Mouse (Mus musculus) cortical plate, adult 2 months (tissue): ENCODE results near the gene Arl4d.

ENCODE experiments used
- CTCF ChIP-seq: fragments of 200-500 bp; IDR thresholded peaks from 2 replicates; pipeline ENCODE4 v1.5.1; 2011; ENCODE audit warnings: mild to moderate bottlenecking, control low read depth, low read length; ENCODE audit not compliant: insufficient read depth; ENCODE audit errors: extremely low read depth
- POLR2A ChIP-seq: fragments of 200-500 bp; IDR thresholded peaks from 2 replicates; pipeline ENCODE4 v1.6.1; 2011; ENCODE audit warnings: mild to moderate bottlenecking, low read length, control low read depth; ENCODE audit not compliant: insufficient read depth; ENCODE audit errors: extremely low read depth

DNA sequence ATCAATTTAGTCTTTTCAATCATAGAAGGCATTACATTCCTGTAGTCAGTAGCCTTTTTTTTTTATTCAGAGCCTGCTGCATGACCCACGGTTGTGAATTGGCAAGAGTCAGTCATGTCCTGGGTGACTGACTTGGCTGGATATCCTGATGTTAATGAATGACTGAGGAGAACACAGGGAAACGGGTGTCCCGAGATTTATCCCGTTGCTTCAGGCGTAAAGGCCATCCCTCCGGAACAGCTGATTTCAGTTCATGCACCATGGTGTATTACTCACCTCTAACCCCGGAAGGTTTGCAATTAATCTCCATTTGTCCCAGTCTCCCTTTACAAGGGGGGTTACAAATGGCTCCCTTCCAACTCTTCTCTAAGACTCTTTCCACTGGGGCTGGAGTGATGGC lies 48.7 kb downstream of the Arl4d start:
- TF ChIP-seq CTCF = no peak
- TF ChIP-seq POLR2A = no peak
